Mouse (Mus musculus) megakaryocyte, embryonic 14.5 days (primary cell): ENCODE data around the gene Wdhd1. TPM values are rescaled to one million over a fixed set of nuclear protein-coding genes. Genes with fewer than 3 reads are reported as not detected.

ENCODE experiments used
- H3K27me3 ChIP-seq: replicated peaks from 2 replicates; pipeline ENCODE3; 2012; ENCODE audit warnings: inconsistent platforms
- H3K36me3 ChIP-seq: replicated peaks from 2 replicates; pipeline ENCODE3; 2012; ENCODE audit warnings: low read length, inconsistent platforms, mixed read lengths
- H3K4me1 ChIP-seq: 2 replicates; pipeline ENCODE4 v1.6.1; 2012; ENCODE audit warnings: inconsistent platforms
- H3K4me3 ChIP-seq: replicated peaks from 2 replicates; pipeline ENCODE3; 2012; ENCODE audit warnings: moderate library complexity, mild to moderate bottlenecking, inconsistent platforms
- H3K9me3 ChIP-seq: 2 replicates; pipeline ENCODE4 v1.6.1; 2012; ENCODE audit warnings: inconsistent platforms
- FLI1 ChIP-seq: IDR thresholded peaks from 2 replicates; pipeline ENCODE4 v1.6.1; 2012; ENCODE audit warnings: low read length, inconsistent platforms, mixed read lengths
- GATA1 ChIP-seq: IDR thresholded peaks from 3 replicates; pipeline ENCODE4 v1.6.1; 2012; ENCODE audit warnings: mixed read lengths, low read length, inconsistent platforms, borderline replicate concordance
- polyA plus RNA-seq: library from polyadenylated mRNA; stranded (reverse); fragments of >175 nt; gene quantifications from 2 replicates; pipeline ENCODE4 v1.2.3, GENCODE M21; 2012; ENCODE audit warnings: low replicate concordance; ENCODE audit not compliant: insufficient read depth

Gene Wdhd1
- polyA plus RNA-seq, 1 experiment, result 2.5 TPM

DNA sequence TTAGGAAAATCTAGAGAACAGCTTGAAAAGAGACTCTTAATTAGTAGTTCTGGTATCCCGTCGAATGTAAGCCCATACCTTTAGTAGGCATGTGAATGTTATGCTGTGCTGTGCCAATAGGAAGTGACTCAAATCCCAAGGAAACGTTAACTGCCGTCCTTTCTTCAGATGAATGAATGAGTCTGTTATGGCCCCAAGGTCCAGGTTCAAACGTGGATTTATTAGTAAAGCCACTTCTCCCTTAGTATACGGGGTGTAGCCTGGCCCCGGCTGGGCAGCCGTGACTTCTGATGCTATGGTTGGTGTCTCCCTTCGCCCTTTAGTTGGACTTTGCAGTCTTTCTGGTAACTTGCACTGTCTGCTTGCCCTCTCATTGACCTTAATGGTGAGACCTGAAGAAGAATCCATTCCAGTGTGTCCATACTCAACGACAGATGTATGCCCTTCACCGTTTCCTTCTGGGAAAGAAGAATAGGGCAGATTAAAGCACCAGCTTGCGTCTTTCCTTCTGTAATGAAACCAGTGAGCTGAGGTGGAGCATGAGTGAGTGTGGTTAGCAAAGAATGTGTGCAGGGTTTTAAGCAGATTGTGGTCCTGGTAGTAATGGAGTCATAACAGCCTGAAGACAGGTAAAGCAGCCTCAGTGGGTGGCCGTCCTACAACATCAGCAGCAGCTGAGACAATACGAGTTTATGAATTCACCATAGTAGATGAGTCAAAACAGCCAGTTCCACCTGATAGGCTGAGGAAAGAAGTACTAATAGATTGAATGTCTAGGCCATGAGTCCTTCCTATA, 26.4 kb upstream of the Wdhd1 start:
- Histone ChIP-seq H3K27me3 (no peaks in the 10 kb centered on the region), H3K36me3 (peaks cover 43% of the 10 kb centered on the region), H3K9me3 (no peaks in the 10 kb centered on the region), H3K4me3 (no peak overlapping the region), H3K4me1 (peaks cover 46% of the 10 kb centered on the region)
- TF ChIP-seq GATA1 (no peak), FLI1 (no peak)

DNA sequence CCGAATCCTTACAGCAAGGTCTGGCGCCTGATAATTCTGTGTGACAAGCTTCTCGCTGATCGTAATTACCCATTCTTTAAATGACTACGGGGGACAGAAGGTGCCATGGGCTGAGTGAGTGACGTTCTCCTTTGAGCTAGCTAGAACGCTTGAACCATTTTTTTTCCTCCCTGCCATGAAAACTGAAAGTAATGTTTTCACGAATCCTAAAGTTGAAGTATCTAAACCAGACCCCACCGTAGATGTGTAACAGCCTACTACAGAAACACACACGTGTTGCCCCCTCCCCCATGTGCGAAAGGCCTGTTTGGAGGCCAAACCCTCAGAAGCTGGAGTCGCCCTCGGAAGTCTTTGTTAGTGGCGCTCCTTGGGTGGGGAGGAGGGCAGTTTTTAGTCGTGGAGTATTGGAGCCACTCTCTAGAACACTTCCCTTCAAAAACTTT, 22.2 kb upstream of the Wdhd1 start:
- peak overlapping the region; percentile 96 for H3K4me3 ChIP-seq
- H3K27me3 ChIP-seq, result no peaks in the 10 kb centered on the region
- H3K4me1 ChIP-seq, result peaks cover 45% of the 10 kb centered on the region
- no peak for TF ChIP-seq GATA1
- no peaks in the 10 kb centered on the region for H3K9me3 ChIP-seq
- peaks cover 21% of the 10 kb centered on the region for H3K36me3 ChIP-seq

DNA sequence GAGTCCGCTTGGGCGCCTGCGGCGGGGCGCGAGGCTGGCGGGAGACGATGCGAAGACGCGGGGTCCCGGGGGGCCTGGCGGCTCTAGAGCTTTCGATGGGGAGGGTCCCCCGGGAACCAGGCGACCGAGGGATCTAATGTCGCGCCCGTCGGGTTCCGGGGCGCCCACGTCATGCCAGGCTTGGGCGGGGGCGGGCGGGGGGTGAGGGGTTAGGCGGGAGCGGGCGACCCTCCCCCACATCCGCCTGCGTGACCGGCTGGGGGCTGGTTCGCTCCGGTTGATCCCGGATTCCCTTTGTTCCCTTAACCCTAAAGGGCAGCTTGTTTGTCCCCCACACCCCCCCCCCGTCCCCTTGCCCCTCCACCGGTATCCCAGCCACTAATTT, 21.7 kb upstream of the Wdhd1 start:
- peak overlapping the region; percentile 96 for H3K4me3 ChIP-seq
- H3K4me1 ChIP-seq, result peaks cover 44% of the 10 kb centered on the region
- no peaks in the 10 kb centered on the region for H3K27me3 ChIP-seq
- H3K9me3 ChIP-seq, result no peaks in the 10 kb centered on the region
- TF ChIP-seq GATA1 (no peak), FLI1 (no peak)
- H3K36me3 ChIP-seq, result peaks cover 20% of the 10 kb centered on the region

DNA sequence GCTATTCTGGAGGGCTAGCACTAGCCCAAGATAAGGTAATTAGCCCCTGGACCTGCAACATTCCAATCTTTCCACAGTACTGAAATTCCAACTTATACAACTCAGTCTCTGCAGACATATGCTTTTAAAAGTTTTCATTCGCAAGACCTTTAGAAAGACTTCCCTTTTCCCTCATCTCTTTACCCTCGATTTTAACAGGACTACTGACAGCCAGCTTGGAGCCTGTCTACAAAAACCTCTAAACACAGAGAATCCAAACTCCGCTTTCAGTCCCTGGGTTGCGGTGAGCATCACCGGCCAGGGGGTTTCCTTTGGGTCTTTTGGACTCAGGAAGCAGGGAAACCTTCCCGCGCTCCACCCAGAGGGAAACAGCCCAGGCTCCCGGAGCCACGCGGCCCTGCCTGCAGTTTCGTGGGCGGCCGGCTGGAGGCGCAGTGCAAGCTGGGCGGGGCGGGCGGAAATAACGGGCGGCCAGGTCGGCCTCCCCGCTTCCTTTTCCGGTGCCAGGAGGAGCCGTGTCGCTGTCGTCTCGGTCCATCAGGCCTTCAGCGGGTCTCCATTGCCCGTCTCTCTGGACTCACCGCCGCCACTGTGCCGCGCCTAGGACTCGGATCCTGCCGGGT, 21.2 kb upstream of the Wdhd1 start, which contains the start of gene Mapk1ip1l:
TSS of gene Mapk1ip1l (plus strand) at position 482 of the 623 bp plus-strand sequence.
- TF ChIP-seq FLI1 (no peak), GATA1 (no peak)
- peaks cover 15% of the 10 kb centered on the region for H3K36me3 ChIP-seq
- peak within 1 kb of the TSS; percentile 96 for H3K4me3 ChIP-seq
- H3K9me3 ChIP-seq, result no peaks in the 10 kb centered on the region
- no peaks in the 10 kb centered on the region for H3K27me3 ChIP-seq
- peaks cover 39% of the 10 kb centered on the region for H3K4me1 ChIP-seq

DNA sequence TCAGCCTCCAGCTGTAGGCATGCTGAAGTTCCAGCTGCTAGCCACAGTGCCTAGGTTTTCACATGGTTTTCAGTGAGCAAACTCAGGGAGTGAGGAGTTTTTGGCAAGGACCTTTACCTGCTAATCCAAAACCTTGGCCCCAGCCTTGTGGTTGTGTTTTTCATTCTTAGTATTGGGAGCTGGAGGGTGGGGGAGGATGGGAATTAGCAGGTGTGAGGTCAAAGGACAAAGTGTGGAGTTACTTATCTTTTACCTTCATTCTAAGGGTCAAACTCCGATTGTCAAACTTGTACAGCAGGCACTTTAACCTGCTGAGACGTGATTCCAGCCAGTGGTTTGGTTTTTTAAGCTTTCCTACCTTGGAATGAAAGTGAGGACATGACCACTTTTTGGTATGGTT, 19.6 kb upstream of the Wdhd1 start:
- Histone ChIP-seq H3K4me3 (no peak overlapping the region), H3K9me3 (no peaks in the 10 kb centered on the region), H3K36me3 (peaks cover 13% of the 10 kb centered on the region), H3K27me3 (no peaks in the 10 kb centered on the region), H3K4me1 (peaks cover 33% of the 10 kb centered on the region)
- TF ChIP-seq FLI1 (no peak), GATA1 (no peak)

DNA sequence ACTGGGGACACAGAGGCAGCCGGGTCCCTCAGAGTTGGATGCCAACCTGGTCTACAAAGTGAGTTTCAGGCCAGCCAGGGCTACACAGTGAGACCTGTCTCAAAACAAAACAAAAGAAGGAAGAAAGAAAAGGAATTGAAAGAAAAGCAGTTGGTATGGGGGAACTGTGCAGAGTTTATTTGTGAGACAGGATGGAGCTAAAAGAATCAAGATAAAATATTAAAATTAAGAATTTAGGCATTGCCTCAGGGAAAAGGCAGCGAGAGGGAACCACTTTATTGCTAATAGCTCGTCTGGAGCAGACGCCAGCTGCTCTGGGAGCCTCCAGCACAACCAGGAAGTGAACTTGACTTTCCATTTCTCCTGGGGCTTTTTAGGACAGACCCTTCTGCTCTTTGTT, 17.5 kb upstream of the Wdhd1 start:
- TF ChIP-seq FLI1, result no peak
- TF ChIP-seq GATA1, result no peak
- no peaks in the 10 kb centered on the region for H3K27me3 ChIP-seq
- no peaks in the 10 kb centered on the region for H3K9me3 ChIP-seq
- H3K36me3 ChIP-seq, result peaks cover 23% of the 10 kb centered on the region
- H3K4me1 ChIP-seq, result peaks cover 16% of the 10 kb centered on the region; the same call in 1 of the 2 replicates
- no peak overlapping the region for H3K4me3 ChIP-seq

DNA sequence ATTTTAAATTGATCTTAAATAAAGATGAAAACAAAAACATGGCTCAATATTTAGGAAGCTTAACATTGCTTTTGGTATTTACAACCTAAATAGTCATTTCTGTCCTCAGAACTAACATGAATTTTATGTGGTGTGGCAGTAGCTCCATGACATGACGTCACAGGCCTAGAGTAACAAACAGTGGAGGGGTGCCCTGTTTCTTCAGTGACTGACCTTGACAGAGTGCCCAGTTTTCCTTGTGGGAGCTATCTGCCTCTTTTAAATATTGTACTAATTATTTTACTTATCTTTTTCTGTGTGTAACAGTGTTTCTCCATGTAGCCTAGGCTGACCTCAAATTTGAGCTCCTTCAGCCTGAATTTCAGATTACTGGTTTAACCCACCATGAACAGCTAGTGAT, 15.1 kb upstream of the Wdhd1 start:
- Histone ChIP-seq H3K9me3 (no peaks in the 10 kb centered on the region), H3K4me3 (no peak overlapping the region), H3K4me1 (peaks cover 9% of the 10 kb centered on the region; the same call in 1 of the 2 replicates), H3K27me3 (no peaks in the 10 kb centered on the region), H3K36me3 (peaks cover 29% of the 10 kb centered on the region)
- TF ChIP-seq GATA1, result no peak

DNA sequence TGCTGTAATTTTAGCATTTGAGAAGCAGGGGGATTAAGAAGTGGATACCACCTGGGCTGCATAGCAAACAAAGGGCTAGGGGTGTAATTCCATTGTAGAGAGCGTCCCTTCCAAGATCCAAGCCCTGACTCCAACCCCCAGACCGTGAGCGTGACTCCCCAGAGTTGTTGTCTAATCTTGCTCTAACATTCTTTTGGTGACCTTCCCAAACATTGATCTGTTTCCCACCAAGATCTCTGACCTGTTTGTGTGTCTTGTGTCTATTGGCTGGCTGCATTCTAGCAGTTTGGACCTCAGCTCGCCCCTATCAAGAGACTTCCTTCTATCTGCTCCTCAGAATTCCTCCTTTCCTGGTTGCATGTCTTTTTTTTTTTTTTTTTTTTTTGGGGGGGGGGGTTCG, 10.4 kb upstream of the Wdhd1 start:
- Histone ChIP-seq H3K27me3 (no peaks in the 10 kb centered on the region), H3K36me3 (peaks cover 32% of the 10 kb centered on the region), H3K9me3 (no peaks in the 10 kb centered on the region), H3K4me1 (peaks cover 25% of the 10 kb centered on the region; the same call in 1 of the 2 replicates), H3K4me3 (no peak overlapping the region)
- no peak for TF ChIP-seq GATA1
- TF ChIP-seq FLI1, result no peak

DNA sequence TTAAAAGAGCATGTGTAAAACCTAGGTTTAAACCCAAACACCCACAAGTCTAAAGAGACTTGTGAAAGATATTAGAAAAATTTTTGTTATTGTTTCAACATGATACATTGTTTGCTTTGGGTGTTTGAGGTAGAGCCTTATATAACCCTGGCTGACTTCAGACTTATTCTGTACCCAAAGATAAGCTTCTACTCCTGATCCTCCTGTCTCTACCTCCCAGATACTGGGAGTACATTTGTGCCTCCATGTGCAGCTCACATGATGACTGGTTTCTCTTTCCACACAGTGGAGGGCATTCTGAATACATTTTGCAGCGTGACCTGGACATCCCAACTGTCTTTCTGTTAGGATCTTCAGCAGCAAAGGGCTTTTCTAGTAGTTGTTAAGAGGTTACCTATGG, 9.6 kb upstream of the Wdhd1 start:
- Histone ChIP-seq H3K4me1 (peaks cover 25% of the 10 kb centered on the region; the same call in 1 of the 2 replicates), H3K4me3 (no peak overlapping the region), H3K36me3 (peaks cover 33% of the 10 kb centered on the region), H3K9me3 (no peaks in the 10 kb centered on the region), H3K27me3 (no peaks in the 10 kb centered on the region)
- TF ChIP-seq GATA1 (no peak), FLI1 (no peak)

DNA sequence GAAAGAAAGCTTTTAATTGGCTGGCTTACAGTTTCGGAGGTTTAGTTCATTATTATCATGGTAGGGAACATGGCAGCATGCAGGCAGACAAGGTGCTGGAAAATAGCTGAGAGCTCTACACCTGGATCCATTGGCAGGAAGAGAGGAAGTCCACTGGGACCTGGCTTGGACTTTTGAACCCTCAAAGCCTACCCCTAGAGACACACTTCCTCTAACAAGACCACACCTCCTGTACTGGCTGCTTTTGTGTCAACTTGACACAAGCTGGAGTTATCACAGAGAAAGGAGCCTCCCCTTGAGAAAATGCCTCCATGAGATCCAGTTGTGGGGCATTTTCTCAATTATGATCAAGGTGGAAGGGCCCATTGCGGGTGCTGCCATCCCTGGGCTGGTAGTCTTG, 8.6 kb upstream of the Wdhd1 start:
- TF ChIP-seq GATA1 (no peak), FLI1 (no peak)
- Histone ChIP-seq H3K27me3 (no peaks in the 10 kb centered on the region), H3K4me1 (peaks cover 25% of the 10 kb centered on the region; the same call in 1 of the 2 replicates), H3K36me3 (peaks cover 35% of the 10 kb centered on the region), H3K9me3 (no peaks in the 10 kb centered on the region), H3K4me3 (no peak overlapping the region)
